Mouse (Mus musculus) cortical plate, adult 2 months (tissue): Measurements from ENCODE around the gene Itgb2l.

Source experiments
- CTCF ChIP-seq: fragments of 200-500 bp; IDR thresholded peaks from 2 replicates; pipeline ENCODE4 v1.5.1; 2011; ENCODE audit warnings: mild to moderate bottlenecking, control low read depth, low read length; ENCODE audit not compliant: insufficient read depth; ENCODE audit errors: extremely low read depth
- POLR2A ChIP-seq: fragments of 200-500 bp; IDR thresholded peaks from 2 replicates; pipeline ENCODE4 v1.6.1; 2011; ENCODE audit warnings: mild to moderate bottlenecking, low read length, control low read depth; ENCODE audit not compliant: insufficient read depth; ENCODE audit errors: extremely low read depth

GRCm38 (mm10) chr16:96391070-96391469, 52.3 kb downstream of the Itgb2l start:
- TF ChIP-seq POLR2A (no peak), CTCF (0 out of 2 replicates have a peak, but pooled peaks have one; percentile 14)
